Mouse (Mus musculus) CD4-positive helper T cell, adult 2 months (primary cell): Measurements from ENCODE around the gene Glp1r.

Source experiments
- DNase-seq: peaks from one replicate; pipeline ENCODE4 v3.0.0-alpha.2; 2012; ENCODE audit warnings: low read depth, missing footprints, low spot score

Gene Glp1r

DNA sequence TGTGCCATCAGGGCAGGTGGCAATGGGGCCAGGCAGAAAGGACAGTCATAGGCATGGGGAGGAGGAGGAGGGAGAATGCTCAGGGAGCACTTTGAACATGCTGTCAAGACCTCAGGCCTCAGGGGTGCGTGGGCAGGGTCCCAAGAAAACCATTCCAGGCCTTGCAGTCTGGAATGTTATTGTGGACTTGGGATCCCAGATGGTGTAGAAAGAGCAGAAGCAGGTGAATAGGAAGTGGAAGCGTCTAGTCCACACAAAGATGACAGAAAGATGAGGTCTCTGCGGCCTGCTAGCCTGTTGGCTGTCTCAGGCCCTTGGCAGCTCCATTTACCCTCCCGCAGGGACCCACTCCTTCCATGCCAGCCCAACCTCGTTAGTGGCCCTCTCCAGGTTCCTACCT lies 10.9 kb downstream of the Glp1r start:
- no peak for DNase-seq

DNA sequence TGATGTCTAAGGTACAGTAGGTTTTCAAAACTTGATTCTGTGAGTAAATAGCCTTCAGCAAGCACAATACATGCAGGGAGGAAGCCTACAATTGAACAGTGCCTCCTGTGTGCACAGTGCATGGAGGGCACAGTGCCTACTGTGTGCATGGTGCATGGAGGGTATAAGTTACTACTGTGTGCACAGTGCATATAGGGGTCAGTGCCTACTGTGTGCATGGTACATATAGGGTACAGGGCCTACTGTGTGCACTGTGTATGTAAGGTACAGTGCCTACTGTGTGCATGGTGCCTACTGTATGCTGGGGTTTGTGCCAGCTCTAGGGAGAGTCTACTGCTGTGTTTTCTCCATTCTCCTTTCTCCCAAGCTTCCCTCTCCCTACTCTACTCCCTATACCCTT lies 12.6 kb downstream of the Glp1r start:
- no peak for DNase-seq

DNA sequence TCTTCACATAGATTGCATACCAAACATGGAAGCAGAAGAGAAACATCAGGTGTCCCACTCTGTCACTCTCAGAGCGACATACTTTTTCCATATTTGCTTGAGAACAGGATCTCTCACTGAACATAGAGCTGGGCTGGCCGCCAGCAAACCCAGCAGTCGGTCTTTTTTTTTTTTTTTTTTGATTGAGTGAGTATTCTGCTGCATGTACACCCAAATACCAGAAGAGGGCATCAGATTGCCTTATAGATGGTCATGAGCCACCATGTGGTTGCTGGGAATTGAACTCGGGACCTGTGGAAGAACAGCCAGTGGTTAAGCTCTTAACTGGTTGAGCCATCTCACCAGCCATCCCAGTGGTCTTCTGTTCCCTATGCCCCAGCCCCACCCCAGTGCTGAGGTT lies 21.9 kb downstream of the Glp1r start:
- no peak for DNase-seq

DNA sequence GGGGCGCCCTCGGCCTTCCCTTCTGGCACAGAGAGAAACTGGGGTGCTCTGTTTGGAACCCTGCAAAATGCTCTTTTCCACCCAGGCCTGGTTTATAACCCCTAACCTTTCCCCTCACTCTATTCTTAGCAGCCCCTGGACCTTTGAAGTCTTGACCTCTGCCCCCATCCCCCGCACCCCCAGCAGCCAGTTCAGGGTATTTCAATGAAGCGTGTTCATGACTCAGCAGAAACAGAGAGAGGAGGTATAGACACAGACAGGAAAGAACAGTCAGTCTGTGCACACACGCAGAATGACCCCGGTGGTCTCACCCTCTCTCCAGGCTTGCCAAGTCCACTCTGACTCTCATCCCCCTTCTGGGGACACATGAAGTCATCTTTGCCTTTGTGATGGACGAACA lies 29.2 kb downstream of the Glp1r start:
- no peak for DNase-seq

DNA sequence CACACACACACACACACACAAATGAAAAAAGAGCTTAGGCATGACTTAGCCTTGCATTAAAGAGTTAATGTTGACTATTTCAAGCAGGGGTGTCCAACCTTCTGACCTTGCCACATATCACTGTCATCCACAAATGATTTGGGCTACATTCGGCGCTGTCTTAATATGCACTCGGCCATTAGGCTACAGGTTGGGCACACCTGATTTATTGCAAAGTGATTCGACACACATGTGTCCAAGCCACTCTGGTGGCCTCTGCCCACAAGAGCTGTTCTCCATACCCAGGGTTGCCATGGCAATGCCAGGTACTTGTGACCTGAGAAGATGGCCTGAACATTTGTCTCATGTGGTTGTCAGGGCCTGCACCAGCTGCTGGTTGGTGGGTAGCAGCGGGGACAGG lies 31.2 kb downstream of the Glp1r start:
- no peak for DNase-seq

DNA sequence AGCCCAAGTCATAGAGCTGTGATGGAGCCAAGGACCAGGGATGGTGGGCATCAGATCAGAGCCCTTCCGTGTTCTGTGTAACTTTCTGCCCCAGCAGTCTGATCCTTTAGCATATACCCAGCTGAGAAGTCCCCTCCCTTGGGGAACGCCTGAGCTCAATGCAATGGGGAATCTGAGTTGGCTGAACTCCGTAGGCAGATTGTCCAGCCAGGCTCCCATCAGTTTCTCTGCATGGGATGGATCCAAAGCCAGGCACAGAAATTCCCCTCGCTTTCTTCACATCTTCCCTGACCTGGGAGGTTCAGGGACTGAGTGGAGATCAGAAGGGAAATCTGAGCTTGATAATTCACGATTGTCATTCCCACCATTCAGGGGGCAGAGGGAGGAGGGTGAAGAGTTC lies 33.7 kb downstream of the Glp1r start:
- no peak for DNase-seq

DNA sequence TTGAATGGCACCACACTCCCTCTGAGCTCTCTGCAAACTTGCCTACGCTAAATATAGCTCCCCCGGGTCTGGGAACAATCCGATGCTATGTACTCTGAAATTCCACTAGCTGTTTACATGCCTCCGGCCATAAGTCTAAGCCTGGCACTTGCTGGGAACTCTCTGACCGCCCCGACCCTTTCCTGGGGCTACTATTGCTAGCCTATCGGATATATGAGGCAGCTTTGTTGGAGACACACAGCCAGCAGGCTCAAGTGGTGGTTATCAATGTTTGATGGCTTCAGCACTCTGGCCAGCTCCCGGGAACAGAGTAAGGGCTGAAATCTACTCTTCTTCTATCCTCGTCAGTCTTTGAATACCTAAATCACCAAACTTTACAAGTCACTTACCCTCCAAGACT lies 36.9 kb downstream of the Glp1r start:
- DNase-seq: no peak

DNA sequence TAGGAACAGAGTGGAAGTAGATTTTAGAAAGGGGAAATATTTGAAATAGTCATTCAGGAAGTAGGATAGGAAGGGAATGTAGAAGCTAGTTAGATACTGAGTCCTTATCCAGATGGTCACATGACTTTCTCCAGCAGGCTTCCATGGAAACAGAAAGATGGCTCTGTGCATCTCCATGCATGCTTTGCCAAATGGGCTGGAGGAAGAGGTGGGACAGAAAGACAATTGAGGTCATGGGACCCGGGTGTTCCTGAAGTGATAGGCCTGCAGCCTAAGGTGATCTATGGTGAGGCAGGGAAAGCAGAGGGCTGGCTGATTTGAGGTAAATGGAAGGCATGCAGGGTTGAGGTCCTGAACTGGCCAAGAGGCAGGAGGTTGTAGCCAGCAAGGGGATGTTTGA lies 46.8 kb downstream of the Glp1r start:
- no peak for DNase-seq

DNA sequence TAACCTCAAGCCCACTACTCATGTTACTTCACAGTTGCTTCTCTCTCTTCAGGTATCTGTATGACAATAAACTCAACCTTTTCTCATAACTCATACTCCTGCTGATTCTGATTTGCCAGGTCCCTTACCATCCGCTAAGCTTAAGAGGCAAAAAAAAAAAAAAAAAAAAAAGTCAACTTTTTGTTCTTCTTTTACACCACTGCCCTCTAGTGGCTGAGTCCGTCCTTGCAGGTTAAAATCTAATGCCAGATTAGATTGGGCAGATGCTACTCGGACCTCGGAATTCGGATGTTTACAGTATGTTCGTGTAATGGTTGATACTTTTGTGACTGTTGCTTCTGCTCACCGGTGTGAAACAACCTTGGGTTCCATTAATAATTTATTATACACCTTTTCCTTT lies 49.2 kb downstream of the Glp1r start:
- DNase-seq: peak; percentile 64

DNA sequence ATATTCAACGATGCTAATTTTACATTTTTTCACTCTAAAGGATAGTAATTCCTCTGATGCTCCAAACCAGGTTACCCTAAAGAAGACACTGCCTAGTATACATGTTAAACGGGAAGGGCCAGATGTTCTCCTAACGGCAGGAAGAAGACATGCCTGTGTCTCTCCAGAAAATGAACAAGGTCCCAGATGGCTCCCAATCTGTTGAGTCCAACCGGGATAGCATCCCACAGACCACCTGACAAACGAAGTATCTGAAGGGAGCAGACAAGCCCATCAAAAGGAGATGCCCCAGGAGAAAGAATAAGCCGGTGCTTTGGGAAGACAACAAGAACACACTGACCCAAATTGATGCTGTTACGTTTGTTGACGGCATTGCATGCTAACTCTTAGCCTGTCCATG lies 50.0 kb downstream of the Glp1r start:
- no peak for DNase-seq

DNA sequence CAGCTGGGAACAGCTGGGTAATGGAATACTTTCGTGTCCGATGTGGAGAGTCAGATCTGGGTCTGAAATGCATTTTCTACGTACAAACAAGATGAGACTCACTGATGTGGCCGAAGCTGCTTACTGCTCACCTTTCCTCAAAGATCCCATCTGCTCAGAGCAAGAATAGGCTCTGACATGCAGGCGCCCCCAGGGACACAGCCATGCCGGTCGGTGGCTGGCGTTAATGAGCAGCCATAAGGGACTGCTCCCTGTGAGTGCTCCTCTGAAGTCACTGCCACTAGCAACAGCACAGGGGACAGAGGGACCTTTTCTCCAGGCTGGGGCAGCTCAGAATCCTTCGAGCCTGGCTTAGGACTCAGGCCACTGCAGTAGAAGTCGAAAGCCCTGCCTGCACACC lies 52.7 kb downstream of the Glp1r start, which contains the start of gene Umodl1:
TSS of gene Umodl1 (plus strand) at position 301 of the 400 bp plus-strand sequence.
- DNase-seq: no peak

DNA sequence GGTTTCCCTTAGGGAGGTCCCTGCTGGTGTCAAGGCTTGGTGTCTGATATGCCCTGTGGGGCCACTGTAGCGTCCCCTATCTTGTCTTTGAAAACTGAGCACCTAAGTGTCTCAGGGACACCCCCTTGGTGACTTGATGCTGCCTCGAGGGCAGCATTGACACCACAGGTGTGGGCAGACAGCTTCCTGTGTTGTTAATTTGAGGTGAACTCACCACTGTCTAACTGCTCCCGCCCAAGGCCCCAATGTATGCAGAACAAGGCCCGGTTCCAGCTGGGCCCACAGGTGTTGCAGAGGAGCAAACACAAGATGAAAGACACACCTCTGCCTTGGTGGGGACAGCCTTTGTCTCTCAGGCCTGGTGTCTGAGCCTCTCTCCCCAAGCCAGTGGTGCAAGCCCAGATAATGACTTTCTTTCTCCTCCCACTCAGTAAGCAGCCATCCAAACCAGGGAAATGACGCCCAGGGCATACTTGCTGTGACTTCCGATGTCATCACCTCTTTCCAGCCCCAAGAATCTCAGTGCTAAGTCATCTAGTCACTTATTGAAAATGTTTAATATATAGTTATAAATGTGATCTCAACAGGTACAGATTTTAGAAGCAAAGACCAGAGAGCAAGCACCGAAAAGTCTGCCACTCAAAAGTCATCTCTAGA lies 60.4 kb downstream of the Glp1r start:
- peak; percentile 64 for DNase-seq

DNA sequence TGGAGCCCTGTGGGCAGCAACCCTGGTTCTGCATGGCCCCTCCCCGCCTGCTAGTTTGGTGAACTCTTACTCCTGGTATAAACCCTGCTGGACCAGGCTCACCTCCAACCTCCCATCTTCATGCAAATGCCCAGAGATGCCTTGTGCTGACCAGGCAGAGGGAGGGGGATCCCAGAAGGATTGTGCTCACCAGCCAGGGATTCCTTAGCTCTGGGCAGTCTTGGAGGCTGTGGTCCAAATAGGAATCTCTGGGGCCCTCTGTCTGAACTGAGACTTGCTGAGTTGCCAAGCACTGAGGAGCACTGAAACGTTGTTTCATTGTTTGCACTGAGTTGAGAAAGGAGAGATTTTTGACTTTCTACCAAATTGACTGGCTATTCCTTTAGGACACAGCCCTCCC lies 61.3 kb downstream of the Glp1r start:
- DNase-seq: no peak

DNA sequence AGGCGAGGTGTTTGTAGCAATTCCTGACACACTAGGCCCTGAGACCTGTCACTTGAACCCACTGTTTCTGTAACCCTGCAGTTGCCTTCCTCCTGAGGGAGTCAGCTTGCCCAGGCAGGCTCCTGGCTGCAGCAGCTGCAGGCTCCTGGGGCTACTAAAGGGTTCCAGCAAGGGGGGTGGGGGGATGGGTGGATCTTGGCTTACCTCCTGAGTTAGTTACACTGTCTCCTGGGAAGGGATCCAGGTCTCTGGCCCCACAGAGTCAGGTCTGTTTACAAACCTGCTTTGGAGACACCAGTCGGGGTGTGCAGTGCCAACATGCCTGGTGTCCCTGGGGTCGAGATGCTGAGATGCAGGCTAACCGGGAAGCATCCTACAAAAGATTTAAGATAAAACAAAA lies 68.4 kb downstream of the Glp1r start:
- no peak for DNase-seq

DNA sequence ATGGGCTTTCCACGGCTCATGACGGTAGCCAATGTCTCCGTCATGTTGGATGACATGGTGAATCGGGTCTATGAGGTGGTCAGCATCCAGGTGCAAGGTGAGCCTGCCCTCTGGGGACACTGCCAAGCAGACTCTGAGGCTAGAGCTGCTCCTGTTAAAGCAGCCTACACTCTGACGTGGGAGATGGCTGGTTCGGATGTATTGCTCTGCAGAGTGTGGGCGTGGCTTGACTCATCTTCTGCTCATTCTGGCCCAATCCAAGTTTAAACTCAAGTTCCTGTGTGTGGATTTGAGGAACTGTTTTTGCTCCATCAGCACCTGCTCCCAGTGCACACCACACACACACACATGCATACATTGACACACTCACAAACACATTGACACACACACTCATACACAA lies 70.3 kb downstream of the Glp1r start:
- DNase-seq: no peak

DNA sequence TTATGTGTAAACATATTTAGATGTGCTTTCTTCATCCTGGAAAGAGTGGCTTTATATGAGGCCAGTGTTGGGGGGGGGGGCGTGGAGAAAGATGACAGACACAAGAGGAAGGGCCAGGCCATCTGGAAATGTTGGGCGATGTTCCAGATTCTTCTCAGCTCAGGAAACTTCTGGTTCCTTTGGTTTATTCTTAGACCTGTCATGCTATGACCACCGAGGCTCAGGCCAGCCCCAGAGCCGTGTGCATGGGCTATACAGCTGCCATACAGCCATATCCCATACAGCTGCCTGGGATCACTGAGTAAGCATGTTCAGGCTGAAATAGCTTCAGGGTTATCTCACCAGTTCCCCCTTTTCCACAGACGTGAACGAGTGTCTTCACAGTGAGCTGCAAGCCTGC lies 71.7 kb downstream of the Glp1r start:
- DNase-seq: no peak

DNA sequence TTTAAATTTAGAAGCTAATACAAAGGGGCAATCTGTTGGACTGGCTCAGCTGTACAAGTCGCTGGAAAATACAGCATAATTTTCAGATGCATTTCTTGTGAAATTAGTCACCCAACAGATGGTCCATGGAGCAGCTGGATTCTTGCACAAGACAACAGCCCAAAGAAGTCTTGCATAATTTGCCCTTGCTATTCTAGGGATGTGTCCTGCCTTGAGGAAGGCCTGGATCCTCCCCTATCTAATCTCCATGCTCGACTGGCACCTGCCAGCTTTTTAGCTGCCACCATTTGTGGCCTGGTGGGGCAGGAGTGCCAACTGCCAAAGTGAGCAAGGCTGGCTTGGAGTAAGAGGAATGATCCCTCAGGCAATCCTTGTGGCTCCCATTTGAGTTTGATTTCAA lies 75.7 kb downstream of the Glp1r start:
- no peak for DNase-seq

DNA sequence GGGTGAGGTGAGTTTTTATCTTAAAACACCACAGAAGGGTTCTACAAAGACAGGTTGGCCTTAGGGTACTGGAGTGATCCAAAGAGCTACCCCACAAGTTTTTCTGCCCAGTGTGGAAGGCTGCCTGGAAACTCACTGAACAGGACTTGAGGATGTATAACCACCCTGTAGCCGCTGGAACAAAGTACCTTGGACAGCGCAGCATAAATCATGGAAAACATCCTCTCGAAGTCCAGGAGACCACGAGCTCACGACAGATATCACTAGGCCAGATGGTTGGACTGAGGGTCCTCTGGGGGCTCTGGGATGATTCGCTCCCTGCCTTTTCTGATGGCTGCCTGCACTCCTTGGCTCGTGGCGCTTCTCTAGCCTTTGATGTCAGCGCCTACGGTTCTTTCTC lies 76.9 kb downstream of the Glp1r start:
- DNase-seq: no peak

DNA sequence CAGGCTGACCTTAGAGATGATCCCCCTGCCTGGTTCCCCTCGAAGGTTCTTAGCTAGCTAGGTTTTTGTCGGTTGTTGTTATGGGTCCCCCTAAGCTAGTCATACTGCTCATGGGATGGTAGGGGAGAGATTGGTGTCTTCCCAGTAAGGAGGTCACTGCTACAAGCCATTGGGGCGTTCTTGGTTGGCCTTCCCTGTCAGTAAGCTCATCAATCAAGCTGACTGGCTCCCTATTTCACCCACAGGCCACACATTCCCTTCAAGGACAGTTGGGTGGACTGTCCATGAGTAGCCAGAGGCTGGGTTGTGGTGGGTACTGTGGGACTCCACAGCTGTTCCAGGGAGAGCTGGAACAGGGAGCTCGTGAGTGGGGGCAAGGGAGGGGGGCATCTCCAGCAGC lies 81.9 kb downstream of the Glp1r start:
- no peak for DNase-seq

DNA sequence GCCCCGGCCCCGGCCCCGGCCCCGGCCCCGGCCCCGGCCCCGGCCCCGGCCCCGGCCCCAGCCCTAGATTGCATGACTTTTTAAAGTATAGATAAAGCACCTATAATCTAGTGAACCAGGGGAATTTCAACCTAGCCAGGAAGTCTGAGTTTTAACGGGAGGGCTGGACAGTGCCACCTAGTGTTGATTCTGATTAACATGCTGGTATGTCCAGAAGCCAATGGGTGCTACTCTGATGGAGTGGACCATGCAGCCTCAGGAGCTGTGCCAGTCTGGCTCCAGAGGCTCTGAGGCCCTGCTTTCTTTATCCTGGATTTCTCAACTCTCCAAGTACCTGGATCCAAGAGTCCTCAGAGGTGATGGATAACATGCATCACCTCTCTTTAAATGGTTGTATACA lies 88.6 kb downstream of the Glp1r start:
- peak; percentile 36 for DNase-seq
